Mouse (Mus musculus) heart, postnatal 0 days (tissue): ENCODE data around the gene Galr2. TPM values are rescaled to one million over a fixed set of nuclear protein-coding genes. Genes with fewer than 3 reads are reported as not detected.

Source experiments
- ATAC-seq: fragments of 200-750 bp; cut with Nextera tagmentation; 2 replicates; pipeline ENCODE4 v1.8.0; 2017; ENCODE audit warnings: low read depth, moderate number of reproducible peaks, moderate library complexity; ENCODE audit not compliant: insufficient read depth
- DNase-seq: peaks from one replicate; pipeline ENCODE4 v3.0.0-alpha.2; 2016; ENCODE audit warnings: low spot score
- H3K27ac ChIP-seq: fragments of 300-500 bp; sonication (generic); 2 replicates; pipeline ENCODE4 v1.5.1; 2014; ENCODE audit warnings: low read depth, mild to moderate bottlenecking
- H3K27me3 ChIP-seq: fragments of 300-500 bp; sonication (generic); 2 replicates; pipeline ENCODE4 v1.6.1; 2014; ENCODE audit warnings: low read length, mixed read lengths; ENCODE audit not compliant: control insufficient read depth, insufficient read depth
- H3K36me3 ChIP-seq: fragments of 300-500 bp; sonication (generic); replicated peaks from 2 replicates; pipeline ENCODE4 v1.6.1; 2014; ENCODE audit warnings: low read length, mixed read lengths; ENCODE audit not compliant: control insufficient read depth, insufficient read depth
- H3K4me1 ChIP-seq: fragments of 300-500 bp; sonication (generic); 2 replicates; pipeline ENCODE4 v1.6.1; 2014; ENCODE audit warnings: antibody characterized with exemption; ENCODE audit not compliant: control insufficient read depth, insufficient read depth
- H3K4me2 ChIP-seq: fragments of 300-500 bp; sonication (generic); 2 replicates; pipeline ENCODE4 v1.6.1; 2014; ENCODE audit warnings: low read depth, mild to moderate bottlenecking, low read length, moderate library complexity
- H3K4me3 ChIP-seq: fragments of 300-500 bp; sonication (generic); 2 replicates; pipeline ENCODE4 v1.5.1; 2014; ENCODE audit warnings: low read depth, low read length
- H3K9ac ChIP-seq: fragments of 300-500 bp; sonication (generic); replicated peaks from 2 replicates; pipeline ENCODE4 v1.6.1; 2014; ENCODE audit warnings: low read depth, low read length, mixed read lengths
- H3K9me3 ChIP-seq: fragments of 300-500 bp; sonication (generic); replicated peaks from 2 replicates; pipeline ENCODE4 v1.6.1; 2016; ENCODE audit warnings: low read length; ENCODE audit not compliant: control insufficient read depth
- CTCF ChIP-seq: IDR thresholded peaks from 2 replicates; pipeline ENCODE4 v1.5.1; 2016; ENCODE audit warnings: antibody characterized with exemption, control low read depth, low read depth
- EP300 ChIP-seq: IDR thresholded peaks from 2 replicates; pipeline ENCODE4 v1.6.1; 2016; ENCODE audit warnings: antibody characterized with exemption, low read depth
- WGBS: fragments of 180-500 bp; shearing (Covaris S2); extraction: QIAGEN DNeasy Blood & Tissue Kit; methylation state at CpG from one replicate; pipeline ENCODE4 v1.1.7; 2014; 5-methylcytosine and 5-hydroxymethylcytosine counted together
- polyA plus RNA-seq: library from polyadenylated mRNA; unstranded; fragments of >200 nt; fragmentation: Nextera tagmentation; extraction: Ambion mirVana; gene quantifications from 2 replicates; pipeline ENCODE4 v1.2.1, GENCODE M21; 2015
- total RNA-seq: library from RNA; depleted of rRNA; stranded (reverse); fragments of >200 nt; gene quantifications from 2 replicates; pipeline ENCODE4 v1.2.3, GENCODE M21; 2014; ENCODE audit warnings: low replicate concordance

Gene Galr2
- total and polyA plus RNA-seq, 2 experiments from 2014 or later: 0.05 TPM; not detected in 1

DNA sequence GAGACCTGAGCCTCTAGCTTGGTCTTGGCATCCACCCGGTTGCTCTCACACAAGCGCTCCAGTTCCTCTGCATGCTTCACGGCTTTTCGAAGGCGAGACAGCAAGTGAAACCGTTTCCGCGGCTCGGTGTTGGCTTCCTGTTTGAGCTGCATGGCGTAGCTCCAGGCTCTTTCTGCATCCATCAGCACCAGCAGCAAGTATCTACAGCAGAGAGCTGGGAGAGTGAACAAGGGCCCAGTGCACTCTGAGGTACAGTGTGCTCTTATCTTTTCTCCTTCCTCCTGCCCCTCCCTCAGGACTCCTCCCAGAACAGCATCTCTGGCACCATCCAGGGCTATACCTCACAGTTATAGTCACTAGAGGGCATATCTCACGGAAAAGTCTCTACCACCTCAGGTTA lies 15.4 kb upstream of the Galr2 start:
- Histone ChIP-seq H3K4me1 (no peaks in the 10 kb centered on the region), H3K9me3 (no peaks in the 10 kb centered on the region), H3K4me2 (no peak overlapping the region), H3K27ac (no peak overlapping the region), H3K36me3 (peaks cover 96% of the 10 kb centered on the region), H3K9ac (no peak overlapping the region), H3K4me3 (no peak overlapping the region), H3K27me3 (no peaks in the 10 kb centered on the region)
- ATAC-seq (no peak), DNase-seq (no peak)
- TF ChIP-seq CTCF (no peak), EP300 (no peak)
- 83% methylated on average over 11 of the region's 11 CpGs for WGBS

GRCm38 (mm10) chr11:116265850-116266249 lies 14.9 kb upstream of the Galr2 start:
- no peak overlapping the region for H3K27ac ChIP-seq
- H3K4me2 ChIP-seq: no peak overlapping the region
- H3K36me3 ChIP-seq: peaks cover 96% of the 10 kb centered on the region
- DNase-seq (no peak), ATAC-seq (no peak)
- 88% methylated on average over 4 of the region's 4 CpGs for WGBS
- TF ChIP-seq EP300: no peak
- TF ChIP-seq CTCF: no peak
- H3K9me3 ChIP-seq: no peaks in the 10 kb centered on the region
- no peak overlapping the region for H3K9ac ChIP-seq
- H3K4me3 ChIP-seq: no peak overlapping the region
- H3K4me1 ChIP-seq: no peaks in the 10 kb centered on the region
- no peaks in the 10 kb centered on the region for H3K27me3 ChIP-seq

DNA sequence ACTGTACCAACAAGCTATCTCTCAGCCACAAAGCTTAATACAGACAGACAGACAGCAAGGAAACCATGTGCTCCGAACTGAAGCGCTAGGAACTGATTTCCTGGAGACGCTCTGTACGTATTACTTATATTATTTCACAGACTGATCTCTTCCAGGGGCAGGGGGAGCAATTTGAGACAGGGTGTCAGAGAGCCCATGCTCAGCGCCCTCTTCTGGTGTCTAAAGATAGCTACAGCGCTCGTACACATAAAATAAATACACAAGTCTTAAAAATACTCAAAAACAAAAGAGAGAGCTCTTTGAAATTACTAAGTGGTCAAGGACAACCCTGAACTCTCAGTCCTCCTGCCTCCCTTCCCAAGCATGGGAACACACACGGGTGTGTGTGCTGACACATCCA lies 13.1 kb upstream of the Galr2 start:
- Histone ChIP-seq H3K36me3 (peaks cover 88% of the 10 kb centered on the region), H3K4me3 (no peak overlapping the region), H3K27me3 (no peaks in the 10 kb centered on the region), H3K4me1 (peaks cover 3% of the 10 kb centered on the region), H3K4me2 (no peak overlapping the region), H3K9ac (no peak overlapping the region), H3K9me3 (no peaks in the 10 kb centered on the region), H3K27ac (no peak overlapping the region)
- no peak for DNase-seq
- no peak for ATAC-seq
- WGBS: 86% methylated on average over 8 of the region's 8 CpGs
- TF ChIP-seq CTCF (no peak), EP300 (no peak)

- DNase-seq: no peak
- peaks cover 82% of the 10 kb centered on the region for H3K36me3 ChIP-seq
- no peak overlapping the region for H3K27ac ChIP-seq
- TF ChIP-seq EP300 (no peak), CTCF (no peak)
- no peaks in the 10 kb centered on the region for H3K27me3 ChIP-seq
- no peak for ATAC-seq
- WGBS: 94% methylated on average over 6 of the region's 6 CpGs
- H3K4me2 ChIP-seq: no peak overlapping the region
- peaks cover 8% of the 10 kb centered on the region for H3K4me1 ChIP-seq
- no peak overlapping the region for H3K9ac ChIP-seq
- no peaks in the 10 kb centered on the region for H3K9me3 ChIP-seq
- no peak overlapping the region for H3K4me3 ChIP-seq
These were observed 12.4 kb upstream of the Galr2 start for GRCm38 (mm10) chr11:116268313-116268712.

GRCm38 (mm10) chr11:116269560-116269959 lies 11.2 kb upstream of the Galr2 start:
- Histone ChIP-seq H3K4me3 (no peak overlapping the region), H3K9ac (no peak overlapping the region), H3K27me3 (no peaks in the 10 kb centered on the region), H3K4me1 (peaks cover 8% of the 10 kb centered on the region), H3K36me3 (peaks cover 69% of the 10 kb centered on the region), H3K27ac (no peak overlapping the region), H3K9me3 (no peaks in the 10 kb centered on the region), H3K4me2 (no peak overlapping the region)
- 90% methylated on average over 8 of the region's 8 CpGs for WGBS
- ATAC-seq (no peak), DNase-seq (no peak)
- TF ChIP-seq CTCF (no peak), EP300 (no peak)
